Mouse (Mus musculus) left cerebral cortex, adult 9 months (tissue): ENCODE measurements around the gene Ndufs1.
"Not testable (repeated sequence)": the region's sequence is repeated elsewhere in the genome, so short reads cannot be mapped to it uniquely, and the experiment has no call there.

ENCODE experiments used
- DNase-seq, 2 experiments: peaks; one replicate each; pipeline ENCODE4 v3.0.0; 2022; ENCODE audit warnings: low spot score in 2 of 2

Gene Ndufs1

GRCm38 (mm10) chr1:63176604-63177421 is at the start of gene Ndufs1, which contains the start of gene Eef1b2:
TSS of gene Ndufs1 (minus strand) at chr1:63176833.
TSS of gene Eef1b2 (plus strand) at chr1:63176825.
- DNase-seq: peak; percentile 94 to 98

- no peak for DNase-seq
Observed at GRCm38 (mm10) chr1:63225890-63226289, 49.3 kb upstream of the Ndufs1 start.

GRCm38 (mm10) chr1:63225009-63225408 is 48.4 kb upstream of the Ndufs1 start:
- no peak for DNase-seq

- DNase-seq: no peak
Observed at GRCm38 (mm10) chr1:63219277-63219676, 42.6 kb upstream of the Ndufs1 start.

GRCm38 (mm10) chr1:63214631-63215030 is 38.0 kb upstream of the Ndufs1 start:
- no peak for DNase-seq

- DNase-seq: no peak
Observed at GRCm38 (mm10) chr1:63214271-63214558, 37.6 kb upstream of the Ndufs1 start, which contains the start of gene Gpr1. TSS of gene Gpr1 (minus strand) at chr1:63214543.

- no peak for DNase-seq
Observed at GRCm38 (mm10) chr1:63213478-63214270, 37.0 kb upstream of the Ndufs1 start.

GRCm38 (mm10) chr1:63209861-63210529 is 33.4 kb upstream of the Ndufs1 start:
- no peak for DNase-seq

GRCm38 (mm10) chr1:63207607-63208006 is 31.0 kb upstream of the Ndufs1 start:
- no peak for DNase-seq

- DNase-seq: no peak
Observed at GRCm38 (mm10) chr1:63204660-63205394, 28.2 kb upstream of the Ndufs1 start.

- peak in 1 of 2 experiments; percentile 31 for DNase-seq
Observed at GRCm38 (mm10) chr1:63203950-63204659, 27.5 kb upstream of the Ndufs1 start.

- no peak for DNase-seq
Observed at GRCm38 (mm10) chr1:63203471-63203870, 26.8 kb upstream of the Ndufs1 start.

GRCm38 (mm10) chr1:63201672-63202071 is 25.0 kb upstream of the Ndufs1 start:
- no peak for DNase-seq

GRCm38 (mm10) chr1:63200322-63200721 is 23.7 kb upstream of the Ndufs1 start:
- DNase-seq: no peak

- no peak for DNase-seq
Observed at GRCm38 (mm10) chr1:63199387-63199786, 22.8 kb upstream of the Ndufs1 start.

GRCm38 (mm10) chr1:63195848-63196512 is 19.3 kb upstream of the Ndufs1 start:
- no peak for DNase-seq

GRCm38 (mm10) chr1:63192306-63193065 is 15.9 kb upstream of the Ndufs1 start:
- no peak for DNase-seq

GRCm38 (mm10) chr1:63190851-63191250 is 14.2 kb upstream of the Ndufs1 start:
- no peak for DNase-seq

- no peak for DNase-seq
Observed at GRCm38 (mm10) chr1:63188536-63188935, 11.9 kb upstream of the Ndufs1 start.

- not testable (repeated sequence) for DNase-seq
Observed at GRCm38 (mm10) chr1:63185430-63185829, 8.8 kb upstream of the Ndufs1 start.
